Mouse (Mus musculus): ENCODE measurements around the gene Srrd. TPM values are rescaled to one million over a fixed set of nuclear protein-coding genes. Genes with fewer than 3 reads are reported as not detected.

The Srrd gene
- polyA plus RNA-seq (2015; fragmentation: Nextera tagmentation; extraction: Ambion mirVana), result 47.8 and 51.5 TPM in 2 replicates

- Histone ChIP-seq H3K27me3 (no peaks in the 10 kb centered on the region), H3K9ac (peak within 1 kb of the TSS; percentile 86), H3K27ac (no peak within 1 kb of the TSS), H3K9me3 (no peaks in the 10 kb centered on the region), H3K4me2 (replicated peaks) (peak within 1 kb of the TSS; percentile 84), H3K4me1 (peaks cover 37% of the 10 kb centered on the region), H3K36me3 (peaks cover 40% of the 10 kb centered on the region), H3K4me3 (peak within 1 kb of the TSS; percentile 97)
- ATAC-seq (ENCODE audit: low FRiP score, low read depth), result peak; percentile 71
- WGBS, result 3% methylated on average over 50 of the region's 64 CpGs
Observed at GRCm38 (mm10) chr5:112342463-112343204, at the start of gene Srrd, which contains the start of gene Hps4. TSS of gene Srrd (minus strand) at chr5:112343040. TSS of gene Hps4 (plus strand) at chr5:112343083.

- Histone ChIP-seq H3K9me3 (no peaks in the 10 kb centered on the region), H3K4me1 (peaks cover 16% of the 10 kb centered on the region), H3K36me3 (peaks cover 25% of the 10 kb centered on the region), H3K9ac (no peak overlapping the region; the same call in 1 of the 2 replicates), H3K4me3 (no peak overlapping the region), H3K4me2 (replicated peaks) (no peak overlapping the region), H3K27me3 (peaks cover 29% of the 10 kb centered on the region), H3K27ac (no peak overlapping the region)
- WGBS, result 70% methylated on average over 27 of the region's 27 CpGs
- no peak for ATAC-seq (ENCODE audit: low FRiP score, low read depth)
Observed at GRCm38 (mm10) chr5:112391676-112392323, 49.0 kb upstream of the Srrd start.

- Histone ChIP-seq H3K27me3 (peaks cover 29% of the 10 kb centered on the region), H3K9me3 (no peaks in the 10 kb centered on the region), H3K4me1 (peaks cover 16% of the 10 kb centered on the region), H3K27ac (no peak overlapping the region), H3K4me3 (no peak overlapping the region), H3K9ac (no peak overlapping the region; the same call in 1 of the 2 replicates), H3K36me3 (peaks cover 33% of the 10 kb centered on the region), H3K4me2 (replicated peaks) (no peak overlapping the region)
- no peak for ATAC-seq (ENCODE audit: low FRiP score, low read depth)
- 51% methylated on average over 16 of the region's 16 CpGs for WGBS
Observed at GRCm38 (mm10) chr5:112391002-112391401, 48.2 kb upstream of the Srrd start.

GRCm38 (mm10) chr5:112389352-112389751, 46.5 kb upstream of the Srrd start:
- Histone ChIP-seq H3K36me3 (peaks cover 48% of the 10 kb centered on the region), H3K27me3 (peaks cover 29% of the 10 kb centered on the region), H3K9me3 (no peaks in the 10 kb centered on the region), H3K9ac (0 out of 2 replicates have a peak overlapping the region, but pooled peaks have one; percentile 4), H3K4me2 (replicated peaks) (no peak overlapping the region), H3K27ac (no peak overlapping the region), H3K4me1 (peaks cover 13% of the 10 kb centered on the region), H3K4me3 (no peak overlapping the region)
- no peak for ATAC-seq (ENCODE audit: low FRiP score, low read depth)
- 72% methylated on average over 9 of the region's 9 CpGs for WGBS

GRCm38 (mm10) chr5:112385973-112386372, 43.1 kb upstream of the Srrd start:
- Histone ChIP-seq H3K4me1 (peaks cover 18% of the 10 kb centered on the region), H3K27ac (no peak overlapping the region), H3K36me3 (peaks cover 42% of the 10 kb centered on the region), H3K27me3 (no peaks in the 10 kb centered on the region), H3K9ac (no peak overlapping the region), H3K4me2 (replicated peaks) (no peak overlapping the region), H3K4me3 (no peak overlapping the region), H3K9me3 (no peaks in the 10 kb centered on the region)
- no peak for ATAC-seq (ENCODE audit: low FRiP score, low read depth)
- WGBS, result 83% methylated on average over 2 of the region's 2 CpGs

- Histone ChIP-seq H3K36me3 (peaks cover 43% of the 10 kb centered on the region), H3K9ac (no peak overlapping the region), H3K9me3 (no peaks in the 10 kb centered on the region), H3K4me3 (no peak overlapping the region), H3K27ac (no peak overlapping the region), H3K4me2 (replicated peaks) (no peak overlapping the region), H3K27me3 (no peaks in the 10 kb centered on the region), H3K4me1 (peaks cover 18% of the 10 kb centered on the region)
- no peak for ATAC-seq (ENCODE audit: low FRiP score, low read depth)
- 92% methylated on average over 13 of the region's 13 CpGs for WGBS
Observed at GRCm38 (mm10) chr5:112384805-112385472, 42.1 kb upstream of the Srrd start.

GRCm38 (mm10) chr5:112382641-112383330, 39.9 kb upstream of the Srrd start:
- WGBS, result 46% methylated on average over 16 of the region's 17 CpGs
- Histone ChIP-seq H3K9ac (no peak overlapping the region; the same call in 1 of the 2 replicates), H3K27ac (peak overlapping the region; percentile 55; the same call in 1 of the 2 replicates), H3K4me1 (peaks cover 14% of the 10 kb centered on the region), H3K9me3 (no peaks in the 10 kb centered on the region), H3K4me3 (no peak overlapping the region), H3K36me3 (peaks cover 61% of the 10 kb centered on the region), H3K27me3 (no peaks in the 10 kb centered on the region), H3K4me2 (replicated peaks) (no peak overlapping the region)
- peak; percentile 80 for ATAC-seq (ENCODE audit: low FRiP score, low read depth)

- Histone ChIP-seq H3K9me3 (no peaks in the 10 kb centered on the region), H3K9ac (no peak overlapping the region), H3K27ac (no peak overlapping the region), H3K4me1 (peaks cover 14% of the 10 kb centered on the region), H3K4me3 (no peak overlapping the region), H3K36me3 (peaks cover 63% of the 10 kb centered on the region), H3K27me3 (no peaks in the 10 kb centered on the region), H3K4me2 (replicated peaks) (no peak overlapping the region)
- no peak for ATAC-seq (ENCODE audit: low FRiP score, low read depth)
- WGBS, result 84% methylated on average over 9 of the region's 9 CpGs
Observed at GRCm38 (mm10) chr5:112382042-112382441, 39.2 kb upstream of the Srrd start.

- Histone ChIP-seq H3K27ac (no peak overlapping the region), H3K36me3 (peaks cover 58% of the 10 kb centered on the region), H3K4me1 (peaks cover 14% of the 10 kb centered on the region), H3K9me3 (no peaks in the 10 kb centered on the region), H3K9ac (no peak overlapping the region; the same call in 1 of the 2 replicates), H3K4me2 (replicated peaks) (no peak overlapping the region), H3K27me3 (no peaks in the 10 kb centered on the region), H3K4me3 (no peak overlapping the region)
- WGBS, result 89% methylated on average over 11 of the region's 11 CpGs
- ATAC-seq (ENCODE audit: low FRiP score, low read depth), result no peak
Observed at GRCm38 (mm10) chr5:112381154-112381553, 38.3 kb upstream of the Srrd start.

- Histone ChIP-seq H3K4me2 (replicated peaks) (no peak overlapping the region), H3K9ac (no peak overlapping the region), H3K27ac (no peak overlapping the region), H3K36me3 (peaks cover 66% of the 10 kb centered on the region), H3K4me1 (peaks cover 14% of the 10 kb centered on the region), H3K4me3 (no peak overlapping the region), H3K27me3 (no peaks in the 10 kb centered on the region), H3K9me3 (no peaks in the 10 kb centered on the region)
- 76% methylated on average over 6 of the region's 6 CpGs for WGBS
- ATAC-seq (ENCODE audit: low FRiP score, low read depth), result no peak
Observed at GRCm38 (mm10) chr5:112378716-112379115, 35.9 kb upstream of the Srrd start.

GRCm38 (mm10) chr5:112377380-112377779, 34.5 kb upstream of the Srrd start:
- peaks cover 2% of the 10 kb centered on the region; the same call in 1 of the 2 replicates for H3K4me1 ChIP-seq
- no peaks in the 10 kb centered on the region for H3K9me3 ChIP-seq
- H3K27ac ChIP-seq, result no peak overlapping the region
- no peak overlapping the region for H3K4me3 ChIP-seq
- no peaks in the 10 kb centered on the region for H3K27me3 ChIP-seq
- WGBS, result 80% methylated on average over 1 of the region's 1 CpGs
- H3K36me3 ChIP-seq, result peaks cover 80% of the 10 kb centered on the region
- ATAC-seq (ENCODE audit: low FRiP score, low read depth), result no peak
- H3K9ac ChIP-seq, result no peak overlapping the region; the same call in 1 of the 2 replicates
- H3K4me2 ChIP-seq (replicated peaks), result no peak overlapping the region

All from limb, embryonic 13.5 days (tissue).